Mouse (Mus musculus): ENCODE measurements around the gene Ybx1. TPM values are rescaled to one million over a fixed set of nuclear protein-coding genes. Genes with fewer than 3 reads are reported as not detected.

Ybx1 gene
- polyA plus RNA-seq, 1 experiment from 2014 or later: 553 TPM

- H3K36me3 ChIP-seq (ENCODE audit: control insufficient read depth, insufficient read depth): peaks cover 31% of the 10 kb centered on the region
- no peak for TF ChIP-seq CTCF (IDR thresholded peaks at IDR 0.05; ENCODE audit: low read depth)
- no peak overlapping the region for H3K4me3 ChIP-seq (ENCODE audit: low read depth, low read length)
- H3K27me3 ChIP-seq (replicated peaks; ENCODE audit: control insufficient read depth, insufficient read depth, low read length): no peaks in the 10 kb centered on the region
- H3K4me1 ChIP-seq (replicated peaks; ENCODE audit: control insufficient read depth, insufficient read depth, low read length): no peaks in the 10 kb centered on the region
- H3K9me3 ChIP-seq (ENCODE audit: control insufficient read depth): no peaks in the 10 kb centered on the region
- no peak for ATAC-seq
- H3K27ac ChIP-seq (ENCODE audit: low read depth, low read length): no peak overlapping the region
- H3K9ac ChIP-seq (ENCODE audit: low read depth, low read length): no peak overlapping the region
- 71% methylated on average over 22 of the region's 22 CpGs for WGBS
- H3K4me2 ChIP-seq (replicated peaks; ENCODE audit: low read depth): peak overlapping the region; percentile 9; the same call in 1 of the 2 replicates
These were observed 49.8 kb downstream of the Ybx1 start for GRCm38 (mm10) chr4:119244468-119245240.

DNA sequence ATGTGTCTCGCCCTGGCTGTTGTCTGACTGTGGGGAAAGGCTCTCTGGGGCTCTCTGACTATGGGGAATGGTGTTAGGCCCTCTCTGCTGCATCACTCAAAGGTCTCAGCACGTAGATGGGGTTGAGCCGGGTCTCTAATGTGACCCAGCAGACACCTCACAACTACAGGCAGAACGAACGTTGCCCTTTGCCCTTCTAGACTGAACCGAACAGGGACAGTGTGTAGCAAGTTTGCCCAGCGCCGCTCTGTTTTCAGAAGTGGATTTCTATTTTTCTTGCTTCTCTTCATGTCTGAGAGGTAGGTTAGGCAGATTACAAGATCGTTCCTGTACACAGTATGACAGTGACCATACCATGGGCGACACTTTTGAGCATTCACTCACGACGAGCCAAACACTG, 51.8 kb downstream of the Ybx1 start:
- Histone ChIP-seq H3K4me2 (replicated peaks; ENCODE audit: low read depth) (no peak overlapping the region), H3K9me3 (ENCODE audit: control insufficient read depth) (no peaks in the 10 kb centered on the region), H3K4me3 (ENCODE audit: low read depth, low read length) (no peak overlapping the region), H3K9ac (ENCODE audit: low read depth, low read length) (no peak overlapping the region), H3K27me3 (replicated peaks; ENCODE audit: control insufficient read depth, insufficient read depth, low read length) (no peaks in the 10 kb centered on the region), H3K36me3 (ENCODE audit: control insufficient read depth, insufficient read depth) (peaks cover 31% of the 10 kb centered on the region), H3K27ac (ENCODE audit: low read depth, low read length) (no peak overlapping the region), H3K4me1 (replicated peaks; ENCODE audit: control insufficient read depth, insufficient read depth, low read length) (no peaks in the 10 kb centered on the region)
- 88% methylated on average over 12 of the region's 12 CpGs for WGBS
- no peak for TF ChIP-seq CTCF (IDR thresholded peaks at IDR 0.05; ENCODE audit: low read depth)
- ATAC-seq: no peak

- Histone ChIP-seq H3K36me3 (ENCODE audit: control insufficient read depth, insufficient read depth) (peaks cover 33% of the 10 kb centered on the region), H3K4me1 (replicated peaks; ENCODE audit: control insufficient read depth, insufficient read depth, low read length) (no peaks in the 10 kb centered on the region), H3K4me2 (replicated peaks; ENCODE audit: low read depth) (no peak overlapping the region), H3K27ac (ENCODE audit: low read depth, low read length) (no peak overlapping the region), H3K9me3 (ENCODE audit: control insufficient read depth) (no peaks in the 10 kb centered on the region), H3K4me3 (ENCODE audit: low read depth, low read length) (no peak overlapping the region), H3K9ac (ENCODE audit: low read depth, low read length) (no peak overlapping the region), H3K27me3 (replicated peaks; ENCODE audit: control insufficient read depth, insufficient read depth, low read length) (no peaks in the 10 kb centered on the region)
- 92% methylated on average over 14 of the region's 14 CpGs for WGBS
- ATAC-seq: no peak
- peak; percentile 72 for TF ChIP-seq CTCF (IDR thresholded peaks at IDR 0.05; ENCODE audit: low read depth)
These were observed 52.7 kb downstream of the Ybx1 start for GRCm38 (mm10) chr4:119241664-119242063.

DNA sequence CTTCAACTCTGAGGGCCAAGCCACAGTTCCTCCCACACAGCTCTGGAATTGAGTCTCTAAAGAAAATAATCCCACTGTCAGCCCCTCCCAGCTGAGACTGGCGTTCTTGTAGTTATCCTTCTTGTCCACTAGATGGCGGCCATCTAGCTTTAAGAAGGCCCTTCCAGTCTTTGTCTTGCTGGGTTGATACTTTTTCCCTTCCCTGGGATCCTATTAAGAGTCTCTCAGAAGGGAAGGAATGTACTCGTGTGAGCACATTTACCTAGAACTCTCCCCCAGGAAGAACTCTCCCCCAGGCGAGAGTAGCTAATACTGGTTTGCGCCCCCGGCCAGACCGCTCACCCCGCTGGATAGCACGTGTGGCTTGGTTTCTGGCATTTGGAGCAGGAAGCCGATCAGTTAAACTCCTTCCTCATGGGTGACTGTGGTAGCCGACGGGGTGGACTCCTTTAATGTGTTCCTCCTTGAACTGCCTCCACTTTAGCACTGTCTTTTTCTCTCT, 55.2 kb downstream of the Ybx1 start:
- Histone ChIP-seq H3K4me3 (ENCODE audit: low read depth, low read length) (no peak overlapping the region), H3K4me1 (replicated peaks; ENCODE audit: control insufficient read depth, insufficient read depth, low read length) (no peaks in the 10 kb centered on the region), H3K27me3 (replicated peaks; ENCODE audit: control insufficient read depth, insufficient read depth, low read length) (no peaks in the 10 kb centered on the region), H3K27ac (ENCODE audit: low read depth, low read length) (no peak overlapping the region), H3K4me2 (replicated peaks; ENCODE audit: low read depth) (peak overlapping the region; percentile 39; the same call in 1 of the 2 replicates), H3K9ac (ENCODE audit: low read depth, low read length) (no peak overlapping the region), H3K9me3 (ENCODE audit: control insufficient read depth) (no peaks in the 10 kb centered on the region), H3K36me3 (ENCODE audit: control insufficient read depth, insufficient read depth) (peaks cover 29% of the 10 kb centered on the region)
- 41% methylated on average over 12 of the region's 12 CpGs for WGBS
- peak; percentile 36; the same call in 1 of the 2 replicates for ATAC-seq
- peak; percentile 89 for TF ChIP-seq CTCF (IDR thresholded peaks at IDR 0.05; ENCODE audit: low read depth)

DNA sequence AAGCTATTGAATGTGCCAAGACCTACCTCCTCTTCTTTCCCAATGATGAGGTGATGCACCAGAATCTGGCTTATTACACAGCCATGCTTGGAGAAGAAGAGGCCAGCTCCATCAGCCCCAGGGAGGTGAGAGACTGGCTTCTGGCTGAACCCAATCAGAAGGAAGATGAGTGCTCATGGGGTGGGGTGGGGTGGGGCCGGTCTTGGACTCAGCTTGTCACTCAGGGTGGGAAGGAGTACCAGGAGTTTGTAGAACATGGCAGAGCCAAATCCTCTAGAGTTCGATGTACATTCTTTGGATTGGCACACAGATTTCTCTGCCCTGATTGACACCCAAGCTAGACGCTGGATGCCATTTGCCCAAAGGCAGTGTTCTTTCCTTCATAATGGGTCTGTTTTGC, 55.7 kb downstream of the Ybx1 start:
- no peak for ATAC-seq
- Histone ChIP-seq H3K36me3 (ENCODE audit: control insufficient read depth, insufficient read depth) (peaks cover 25% of the 10 kb centered on the region), H3K9me3 (ENCODE audit: control insufficient read depth) (no peaks in the 10 kb centered on the region), H3K4me3 (ENCODE audit: low read depth, low read length) (no peak overlapping the region), H3K9ac (ENCODE audit: low read depth, low read length) (no peak overlapping the region), H3K27ac (ENCODE audit: low read depth, low read length) (no peak overlapping the region), H3K4me1 (replicated peaks; ENCODE audit: control insufficient read depth, insufficient read depth, low read length) (no peaks in the 10 kb centered on the region), H3K27me3 (replicated peaks; ENCODE audit: control insufficient read depth, insufficient read depth, low read length) (no peaks in the 10 kb centered on the region), H3K4me2 (replicated peaks; ENCODE audit: low read depth) (no peak overlapping the region)
- no peak for TF ChIP-seq CTCF (IDR thresholded peaks at IDR 0.05; ENCODE audit: low read depth)
- WGBS: 77% methylated on average over 3 of the region's 3 CpGs

- 71% methylated on average over 3 of the region's 3 CpGs for WGBS
- no peak overlapping the region for H3K9ac ChIP-seq (ENCODE audit: low read depth, low read length)
- no peaks in the 10 kb centered on the region for H3K9me3 ChIP-seq (ENCODE audit: control insufficient read depth)
- H3K27ac ChIP-seq (ENCODE audit: low read depth, low read length): no peak overlapping the region
- TF ChIP-seq CTCF (IDR thresholded peaks at IDR 0.05; ENCODE audit: low read depth): no peak
- H3K4me1 ChIP-seq (replicated peaks; ENCODE audit: control insufficient read depth, insufficient read depth, low read length): no peaks in the 10 kb centered on the region
- H3K36me3 ChIP-seq (ENCODE audit: control insufficient read depth, insufficient read depth): peaks cover 9% of the 10 kb centered on the region; the same call in 1 of the 2 replicates
- no peak for ATAC-seq
- H3K4me2 ChIP-seq (replicated peaks; ENCODE audit: low read depth): peak overlapping the region; percentile 95
- no peaks in the 10 kb centered on the region for H3K27me3 ChIP-seq (replicated peaks; ENCODE audit: control insufficient read depth, insufficient read depth, low read length)
- H3K4me3 ChIP-seq (ENCODE audit: low read depth, low read length): peak overlapping the region; percentile 62; the same call in 1 of the 2 replicates
These were observed 60.1 kb downstream of the Ybx1 start for GRCm38 (mm10) chr4:119234348-119234747.
